Mouse (Mus musculus): ENCODE measurements around the gene Abhd12. TPM values are rescaled to one million over a fixed set of nuclear protein-coding genes. Genes with fewer than 3 reads are reported as not detected.

Abhd12 gene
- total RNA-seq, 2 experiments from 2014 or later = 30.8 to 34.5 TPM

DNA sequence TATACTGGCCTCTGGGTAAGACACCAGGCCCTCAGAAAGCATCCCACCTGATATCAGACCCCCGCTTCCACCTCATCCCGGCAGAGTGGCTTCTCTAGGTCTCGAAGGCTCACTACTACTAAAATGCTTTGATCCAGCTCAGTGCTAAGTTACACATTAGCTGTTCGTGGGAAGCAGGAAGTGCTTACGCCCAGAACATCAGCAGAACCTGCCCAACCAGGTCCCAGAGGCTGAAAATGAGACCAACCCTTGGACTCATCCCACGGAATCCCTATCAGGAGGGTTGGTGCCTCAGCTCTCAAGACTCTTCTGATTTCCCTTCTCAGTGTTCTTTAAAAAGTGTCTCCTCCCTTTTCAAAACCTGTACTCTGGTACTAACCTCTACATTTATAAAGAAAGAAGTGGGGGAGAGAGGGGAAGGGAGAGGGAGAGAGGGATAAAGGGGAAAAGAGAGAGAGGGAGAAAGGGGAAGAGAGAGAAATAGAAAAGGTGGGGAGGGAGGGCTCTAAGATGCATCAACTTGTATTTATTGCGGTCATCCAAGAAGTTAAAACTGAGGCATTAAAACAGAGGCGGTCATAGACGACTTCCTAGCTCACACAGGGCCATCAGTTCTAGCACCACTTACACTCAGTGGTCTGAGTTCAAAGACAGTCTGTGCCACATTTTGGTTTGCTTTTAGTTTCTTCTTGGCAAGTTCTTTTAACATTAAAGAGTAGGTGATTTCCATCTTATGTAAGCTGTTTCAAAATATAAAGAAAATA is 45.6 kb downstream of the Abhd12 start:
- DNase-seq = no peak
- intact Hi-C loops (cut with DNase I) = no loop called here

DNA sequence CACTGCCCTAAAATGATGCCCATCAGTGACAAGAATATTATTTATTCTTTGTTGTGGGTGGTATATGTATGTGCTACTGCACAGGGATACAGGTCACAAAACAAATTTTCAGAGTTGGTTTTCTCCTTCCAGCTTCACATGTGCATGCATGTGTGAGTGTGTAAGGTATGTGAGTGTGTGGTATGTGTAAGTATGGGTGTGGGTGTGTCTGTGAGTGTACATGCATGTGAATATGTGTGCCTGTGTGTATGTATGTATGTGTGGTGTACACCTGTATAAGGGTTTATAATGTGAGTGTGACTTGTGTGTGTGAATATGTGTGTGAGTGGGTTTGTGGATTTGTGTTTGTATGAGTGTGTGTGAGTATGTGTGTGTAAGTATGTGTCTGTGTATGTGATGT is 49.4 kb downstream of the Abhd12 start:
- intact Hi-C loops (cut with DNase I) = no loop called here
- DNase-seq = no peak

DNA sequence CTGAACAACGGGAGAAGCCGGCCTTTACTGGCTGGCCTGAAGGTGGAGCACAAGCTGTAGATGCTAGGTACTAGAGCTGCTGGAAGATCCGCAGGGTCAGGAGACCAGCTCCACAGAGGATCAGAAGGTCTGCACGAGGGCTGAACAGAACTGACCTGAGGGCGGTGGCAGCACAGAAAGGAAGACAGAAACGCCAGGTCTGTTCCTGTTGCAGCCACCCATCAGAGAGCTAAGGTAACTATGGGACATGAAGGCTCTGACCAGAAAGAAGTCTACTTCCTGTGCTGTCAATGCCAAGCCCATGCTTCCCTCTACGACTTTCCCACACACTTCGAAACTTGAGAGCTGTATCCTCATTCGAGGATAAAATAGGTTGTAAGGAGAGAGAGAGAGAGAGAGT is 53.3 kb downstream of the Abhd12 start:
- intact Hi-C loops (cut with DNase I) = no loop called here
- no peak for DNase-seq

DNA sequence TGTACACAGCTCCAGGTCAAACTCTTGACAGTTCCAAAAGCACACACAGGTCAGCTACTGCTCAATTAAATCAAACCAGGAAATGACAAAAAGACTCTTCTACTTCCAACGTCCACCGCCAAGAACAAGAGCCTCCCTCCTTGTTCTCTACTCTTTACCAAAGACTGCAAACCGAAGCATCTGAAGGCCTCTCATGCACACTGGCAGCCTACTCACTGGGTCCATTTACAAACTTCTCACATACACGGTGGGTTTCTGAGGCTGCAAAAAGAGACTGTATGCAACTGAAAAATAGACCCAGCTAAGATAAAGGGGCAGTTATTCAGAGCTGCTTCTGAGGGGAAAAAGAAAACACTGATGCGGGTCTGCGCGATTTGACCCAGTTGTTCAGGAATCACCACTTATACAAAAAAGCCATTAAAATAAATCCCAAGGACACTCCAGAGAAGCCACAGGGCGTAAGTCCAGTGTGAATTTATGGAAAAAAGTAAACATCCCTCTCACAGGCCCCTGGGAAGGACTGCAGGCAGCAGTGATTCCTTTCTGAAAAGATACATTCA is 57.0 kb downstream of the Abhd12 start:
- intact Hi-C loops (cut with DNase I) = no loop called here
- no peak for DNase-seq

DNA sequence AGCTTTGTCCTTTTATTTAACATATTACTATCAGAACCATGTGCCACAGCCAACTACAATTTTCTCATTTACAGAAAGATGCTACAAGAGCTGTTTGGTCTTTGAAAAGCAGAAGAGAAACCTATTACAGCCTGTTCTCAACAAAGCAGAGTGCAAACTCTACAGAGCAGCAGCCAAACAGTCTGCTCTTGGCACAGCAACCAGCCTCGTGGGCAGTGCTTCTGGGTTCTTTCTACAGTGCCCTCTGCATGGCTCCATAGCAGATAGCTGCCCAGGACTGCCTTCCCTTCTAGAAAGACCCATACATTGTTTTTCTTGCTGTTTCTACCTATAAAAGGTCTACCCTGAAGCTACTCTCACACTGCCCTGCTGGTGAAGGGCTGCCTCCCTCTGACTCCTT is 59.7 kb downstream of the Abhd12 start:
- intact Hi-C loops (cut with DNase I) = no loop called here
- no peak for DNase-seq

DNA sequence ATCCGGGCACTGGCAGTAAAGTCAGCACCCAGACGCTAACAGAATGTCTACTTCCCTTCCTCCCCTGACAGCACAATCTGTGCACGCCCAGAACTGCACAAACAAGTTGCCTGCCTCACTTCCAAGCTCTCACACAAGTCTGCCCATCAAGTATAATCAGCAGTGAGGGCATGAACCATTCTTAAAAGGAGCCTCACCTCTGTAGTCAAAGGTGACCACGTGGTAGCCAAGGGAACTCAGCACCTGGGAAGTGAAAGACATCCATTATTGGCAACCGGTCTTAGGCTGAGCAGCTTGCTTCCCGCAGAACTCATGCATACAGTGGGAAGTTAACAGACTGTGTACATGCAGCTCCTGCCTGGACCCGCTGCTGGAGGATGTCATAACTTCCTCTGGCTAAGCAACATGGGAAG is 62.5 kb downstream of the Abhd12 start:
- no peak for DNase-seq
- intact Hi-C loops (cut with DNase I) = no loop called here

DNA sequence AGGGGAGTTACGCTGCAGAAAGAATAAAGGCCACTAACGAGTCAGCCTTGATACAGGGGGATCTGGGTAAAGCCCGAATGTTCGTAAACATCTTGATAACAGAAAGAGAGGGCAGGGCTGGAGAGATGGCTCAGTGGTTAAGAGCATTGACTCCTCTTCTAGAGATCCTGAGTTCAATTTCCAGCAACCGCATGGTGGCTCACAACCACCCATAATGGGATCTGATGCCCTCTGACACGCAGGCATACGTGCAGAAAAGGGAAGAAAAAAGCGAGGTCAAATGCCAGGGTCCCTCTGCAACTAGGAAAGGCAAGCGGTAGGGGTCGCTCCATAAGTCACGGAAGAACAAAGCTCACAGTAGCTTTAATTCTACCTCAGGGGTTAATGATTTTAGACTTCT is 63.4 kb downstream of the Abhd12 start:
- DNase-seq = no peak
- intact Hi-C loops (cut with DNase I) = no loop called here

DNA sequence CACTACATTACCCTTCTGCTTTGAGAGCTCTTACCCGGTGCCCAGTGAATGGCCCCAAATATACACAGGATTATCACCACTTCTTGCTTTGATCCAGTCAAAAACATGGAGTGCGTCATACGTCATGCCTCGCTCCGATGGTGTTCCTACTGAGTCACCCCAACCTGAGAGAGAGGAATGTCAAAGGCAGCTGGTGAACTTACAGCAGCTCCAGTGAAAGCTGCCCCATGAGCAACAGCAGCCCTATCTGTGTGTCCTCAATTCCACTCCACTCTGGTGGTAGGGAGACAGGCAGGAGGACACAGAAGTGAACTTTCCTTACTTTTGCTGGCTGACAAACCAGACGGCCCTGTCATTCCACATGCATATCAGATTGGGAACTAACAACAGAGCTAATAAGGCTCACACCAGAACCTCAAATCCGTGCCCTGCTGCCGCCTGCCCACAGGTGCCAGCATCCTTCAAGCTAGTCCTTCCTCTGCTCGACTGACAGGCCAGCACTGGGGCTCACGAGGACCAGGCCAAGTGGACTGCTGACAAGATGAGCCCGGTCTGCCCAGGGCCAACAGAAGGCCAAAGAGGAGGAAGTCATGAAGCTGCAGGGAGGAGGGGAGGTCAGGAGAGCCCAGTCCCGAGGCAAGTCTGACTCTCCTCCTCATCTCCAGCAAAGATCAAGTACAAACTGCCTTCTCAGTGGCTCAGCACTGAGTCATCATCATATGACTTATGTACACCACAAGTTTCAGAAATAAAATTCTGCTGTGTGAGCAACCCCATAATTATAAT is 64.7 kb downstream of the Abhd12 start:
- no peak for DNase-seq
- intact Hi-C loops (cut with DNase I) = no loop called here

DNA sequence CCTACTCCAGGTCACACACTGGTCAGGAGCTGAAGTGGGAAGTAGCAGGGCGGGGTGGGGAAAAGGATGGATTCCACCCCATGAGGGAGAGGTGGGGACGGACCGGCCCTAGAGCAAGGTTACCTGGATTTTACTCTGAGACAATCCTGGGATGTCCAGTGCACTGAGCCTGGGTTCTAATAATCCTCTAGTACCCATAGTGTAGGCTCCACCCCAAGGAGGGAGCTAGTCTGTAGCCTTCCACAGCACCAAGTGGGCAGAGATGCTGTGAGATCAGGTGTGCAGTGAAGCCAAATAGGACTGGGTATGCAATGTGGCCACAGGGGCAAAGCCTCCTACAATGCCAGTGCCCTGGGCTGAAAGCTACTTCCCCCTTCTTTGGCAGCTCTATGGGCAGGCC is 66.8 kb downstream of the Abhd12 start:
- intact Hi-C loops (cut with DNase I) = no loop called here
- DNase-seq = no peak

DNA sequence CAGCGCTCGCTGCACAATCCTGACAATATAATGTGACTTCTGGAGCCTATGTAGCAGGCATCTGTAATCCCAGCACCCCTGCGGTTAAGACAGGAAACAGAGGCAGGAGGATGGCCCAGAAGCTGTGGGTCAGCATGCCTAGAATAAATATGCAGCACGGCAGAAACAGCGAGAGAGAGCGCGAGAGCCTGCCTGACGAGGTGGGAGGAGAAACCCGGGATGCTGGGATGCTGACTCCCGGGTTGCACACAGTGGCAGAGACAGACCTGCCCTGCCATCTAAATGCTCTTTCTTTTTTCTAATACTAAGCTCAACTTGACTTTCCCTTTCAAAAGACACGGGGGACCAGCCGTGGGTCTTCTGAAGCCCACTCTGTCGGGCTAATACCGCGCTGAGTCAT is 67.6 kb downstream of the Abhd12 start:
- no peak for DNase-seq
- intact Hi-C loops (cut with DNase I) = no loop called here

DNA sequence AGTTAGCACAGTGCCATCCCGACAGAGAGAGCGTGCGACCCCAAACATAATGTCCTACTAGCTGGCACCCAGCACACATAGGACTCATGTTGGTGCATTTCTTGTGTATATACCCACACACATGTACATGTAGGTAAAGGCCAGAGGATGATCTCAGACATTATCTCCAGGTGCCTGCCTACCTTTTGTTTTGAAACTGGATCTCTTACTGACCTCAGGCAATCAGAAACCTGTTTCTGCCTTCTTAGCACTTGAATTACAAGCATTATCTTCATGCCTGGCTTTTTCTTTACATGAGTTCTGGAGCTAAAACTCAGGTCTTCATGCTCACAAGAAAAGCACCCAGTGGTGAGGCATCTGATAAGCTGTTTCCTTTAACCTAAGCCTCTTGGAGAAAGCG is 68.6 kb downstream of the Abhd12 start:
- DNase-seq = no peak
- intact Hi-C loops (cut with DNase I) = no loop called here

DNA sequence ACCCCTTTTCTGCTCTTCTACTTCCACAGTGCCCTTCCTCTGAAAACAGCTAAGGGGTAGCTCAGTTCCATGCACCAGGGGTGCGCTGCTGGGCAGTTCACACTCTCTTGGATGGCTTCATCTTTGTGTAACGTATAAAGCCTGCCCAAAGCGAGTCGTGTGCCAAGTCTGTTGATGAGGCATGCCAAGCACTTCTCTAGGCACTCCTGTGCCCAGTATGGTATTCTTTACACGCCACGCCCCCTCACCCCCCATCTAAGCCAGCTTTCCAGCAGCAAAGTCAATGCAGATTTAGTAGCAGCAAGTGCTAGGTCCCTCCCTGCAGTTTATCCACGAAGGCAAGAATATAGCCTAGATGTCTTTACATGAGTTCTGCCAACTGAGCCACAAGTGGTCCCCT is 69.9 kb downstream of the Abhd12 start:
- intact Hi-C loops (cut with DNase I) = no loop called here
- peak; percentile 53 to 58 for DNase-seq

DNA sequence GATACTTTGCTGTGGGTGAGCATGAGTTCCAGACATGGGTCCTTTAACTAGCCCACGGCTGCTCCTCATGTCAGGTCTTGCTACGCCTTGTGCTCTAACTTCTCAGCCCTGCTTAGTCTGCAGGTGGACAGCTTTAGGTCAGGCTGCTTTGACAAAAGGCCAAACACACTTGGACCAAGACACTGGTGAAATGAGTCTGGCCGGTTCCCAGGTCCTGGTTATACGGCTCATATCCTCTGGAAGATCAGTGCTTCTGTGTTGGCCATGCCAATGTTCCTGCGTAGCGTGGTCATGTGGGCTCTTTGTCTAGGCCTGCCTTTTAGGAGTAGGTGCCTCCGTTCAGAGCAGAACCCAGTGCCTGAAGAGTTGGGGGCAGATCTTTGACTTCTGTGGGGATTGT is 72.5 kb downstream of the Abhd12 start:
- peak; percentile 51 to 58 for DNase-seq
- intact Hi-C loops (cut with DNase I) = no loop called here

DNA sequence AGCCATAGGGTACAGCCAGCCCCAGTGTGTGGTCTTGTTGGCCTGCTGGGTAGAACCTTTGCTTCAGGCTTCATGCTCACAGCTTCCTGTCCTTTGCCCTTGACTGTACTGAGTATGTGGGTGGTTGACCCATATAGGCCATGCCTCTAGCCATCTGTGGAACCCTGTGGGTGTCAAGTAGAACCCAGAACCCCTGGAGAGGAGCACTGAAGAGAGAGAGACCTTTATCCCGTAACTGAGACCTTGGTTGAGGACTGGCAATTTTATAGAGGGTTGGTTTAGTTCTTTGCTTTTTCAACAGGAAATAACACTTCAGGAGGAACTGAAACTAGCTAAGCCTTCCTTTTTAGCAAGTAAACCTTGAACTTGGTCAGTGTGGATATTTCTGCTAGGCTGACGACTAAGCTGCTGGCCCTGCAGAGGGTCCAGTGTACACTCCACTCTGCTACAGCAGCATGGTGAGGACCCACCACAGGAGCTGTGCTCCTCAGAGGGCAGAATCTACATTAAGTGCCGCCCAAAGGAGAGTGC is 73.6 kb downstream of the Abhd12 start:
- intact Hi-C loops (cut with DNase I) = no loop called here
- peak in 1 of 2 experiments; percentile 2 for DNase-seq

DNA sequence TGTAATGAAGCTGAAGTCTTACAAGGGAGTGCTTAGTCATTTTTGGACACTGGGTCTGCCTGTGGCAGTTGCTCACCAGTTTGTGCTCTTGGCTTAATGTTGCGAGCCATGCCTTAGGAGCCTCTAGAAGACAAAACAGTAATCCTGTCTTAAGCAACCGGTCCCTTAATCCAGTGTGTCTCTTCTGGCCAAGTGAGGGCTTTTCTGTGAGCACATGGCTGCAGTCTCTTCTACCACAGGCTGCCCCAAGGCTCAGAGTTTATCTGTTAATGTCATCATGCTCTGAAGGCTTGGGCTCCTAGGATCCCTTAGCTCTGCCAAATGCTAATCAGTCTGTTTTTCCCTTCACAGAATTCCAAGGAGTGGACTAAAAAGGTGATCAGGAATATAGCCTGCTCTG is 74.5 kb downstream of the Abhd12 start:
- DNase-seq = no peak
- intact Hi-C loops (cut with DNase I) = no loop called here

DNA sequence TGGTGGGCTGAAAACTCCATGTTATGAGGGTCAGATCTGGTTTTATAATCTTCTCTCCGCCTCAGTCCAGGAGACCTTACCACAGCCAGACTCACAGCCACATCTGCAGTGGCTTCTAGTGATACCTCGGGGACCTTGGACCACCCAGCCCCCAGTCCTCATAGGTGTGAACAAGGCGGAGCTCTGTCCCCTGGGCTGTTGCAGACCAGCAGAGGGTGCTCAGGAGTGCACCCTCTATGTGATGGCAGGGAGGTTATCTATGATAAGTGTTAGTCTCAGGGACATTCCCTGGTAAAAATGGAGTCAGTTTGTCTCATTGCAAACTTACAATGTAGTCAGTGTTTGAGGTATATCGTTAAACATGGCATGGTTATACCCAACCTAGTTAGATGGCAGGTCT is 75.9 kb downstream of the Abhd12 start:
- intact Hi-C loops (cut with DNase I) = loop anchor here (1.0 to 5.0 kb wide), 2 partner anchors 76 to 172 kb away; no protein-coding TSS in a partner anchor
- no peak for DNase-seq

DNA sequence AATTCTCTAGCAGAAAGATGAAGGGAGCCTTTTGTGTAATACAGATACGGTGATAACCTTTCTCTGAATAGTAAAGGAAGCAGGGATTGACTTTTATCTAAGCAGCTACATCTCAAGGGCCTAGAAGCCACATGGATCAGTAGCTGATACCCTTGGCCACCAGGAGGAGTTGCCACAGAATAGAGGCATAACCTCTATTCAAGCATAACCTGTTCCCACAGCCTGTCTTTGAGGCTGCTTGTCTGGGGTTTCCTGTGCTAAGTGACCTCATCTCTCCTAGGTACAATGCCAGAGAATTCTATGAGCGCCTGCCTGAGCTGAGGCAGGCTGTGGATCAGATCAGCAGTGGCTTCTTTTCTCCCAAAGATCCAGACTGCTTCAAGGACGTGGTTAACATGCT is 76.4 kb downstream of the Abhd12 start:
- DNase-seq = no peak
- intact Hi-C loops (cut with DNase I) = loop anchor here (1.0 to 5.0 kb wide), 2 partner anchors 76 to 172 kb away; no protein-coding TSS in a partner anchor

DNA sequence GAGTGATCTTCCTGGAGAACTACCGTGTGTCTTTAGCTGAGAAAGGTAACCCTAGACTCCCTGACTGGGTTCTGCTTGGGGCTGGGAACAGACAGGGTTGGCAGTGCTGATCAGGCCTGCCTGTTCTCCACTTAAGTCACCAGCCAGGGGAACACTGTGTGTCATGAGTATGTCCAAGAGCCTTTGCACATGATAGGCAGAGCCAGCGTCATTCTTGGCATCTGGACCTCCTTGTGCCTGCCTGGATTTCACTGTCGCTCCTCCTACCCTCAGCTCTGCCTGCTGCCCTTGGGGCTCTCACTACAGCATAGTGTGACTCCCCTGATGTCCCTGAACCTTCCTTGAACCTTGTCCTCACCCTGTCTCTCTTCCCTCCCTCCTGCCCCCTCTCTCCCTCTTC is 78.1 kb downstream of the Abhd12 start:
- peak; percentile 45 to 62 for DNase-seq
- intact Hi-C loops (cut with DNase I) = loop anchor here (5.0 kb wide), 1 partner anchor 74 kb away; no protein-coding TSS in a partner anchor

DNA sequence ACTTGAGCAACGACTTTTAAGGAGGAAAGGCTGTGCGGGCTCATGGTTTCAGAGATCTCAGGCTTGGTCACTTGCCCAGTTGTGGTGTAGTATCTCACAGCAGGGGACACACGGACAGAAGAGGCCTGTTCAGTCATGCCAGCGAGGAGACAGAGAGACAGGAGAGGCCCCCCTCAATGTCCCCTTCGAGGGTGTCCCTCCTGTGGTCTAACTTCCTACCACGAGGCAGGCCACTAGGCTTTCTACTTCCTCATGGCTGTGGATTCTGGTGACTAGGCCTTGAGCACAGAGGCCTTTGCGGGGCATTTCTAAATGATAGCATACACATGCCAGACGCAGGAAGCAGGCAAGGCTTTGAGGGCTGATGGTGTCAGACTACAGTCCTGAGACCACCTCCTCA is 81.6 kb downstream of the Abhd12 start:
- intact Hi-C loops (cut with DNase I) = no loop called here
- DNase-seq = no peak

DNA sequence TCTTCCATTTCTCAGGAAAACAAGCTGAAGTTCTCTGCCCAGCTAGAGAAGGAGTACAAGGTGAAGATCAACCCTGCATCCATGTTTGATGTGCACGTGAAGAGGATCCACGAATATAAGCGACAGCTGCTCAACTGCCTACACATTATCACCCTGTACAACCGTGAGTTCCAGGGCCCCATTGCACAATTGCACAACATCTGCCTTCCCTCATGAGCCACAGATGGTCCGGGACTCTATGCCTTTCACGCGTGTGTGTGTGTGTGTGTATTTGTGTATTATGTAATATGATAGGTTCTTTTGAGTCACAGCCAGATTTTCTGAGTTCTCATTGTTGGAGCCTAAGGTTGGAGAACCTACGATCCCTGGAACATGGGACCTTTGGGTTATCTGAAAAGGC is 83.8 kb downstream of the Abhd12 start:
- no peak for DNase-seq
- intact Hi-C loops (cut with DNase I) = no loop called here

DNA sequence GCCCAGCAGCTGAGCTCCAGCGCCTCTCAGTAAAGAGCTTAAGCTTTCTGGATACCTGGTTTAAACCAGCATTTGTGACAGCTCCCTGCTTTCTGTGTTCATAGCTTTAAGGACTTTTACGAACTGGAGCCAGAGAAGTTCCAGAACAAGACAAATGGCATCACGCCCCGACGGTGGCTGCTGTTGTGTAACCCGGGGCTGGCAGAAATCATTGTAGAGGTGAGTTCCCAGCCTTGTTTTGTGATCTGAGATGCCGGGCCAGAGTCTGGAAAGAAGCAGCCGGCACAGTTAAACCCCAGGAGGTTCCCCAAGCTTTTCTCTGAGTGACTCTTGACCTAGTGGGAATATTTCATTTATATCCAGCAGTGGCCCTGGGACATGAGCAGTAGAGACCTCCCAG is 85.8 kb downstream of the Abhd12 start:
- intact Hi-C loops (cut with DNase I) = no loop called here
- DNase-seq = no peak

Measured in heart, postnatal 10 days (tissue).